Mouse (Mus musculus) Muller cell, postnatal 12 days (primary cell): Measurements from ENCODE around the gene Tmem8.
"Not testable (repeated sequence)": the region's sequence is repeated elsewhere in the genome, so short reads cannot be mapped to it uniquely, and the experiment has no call there.

Experiments used
- DNase-seq: peaks from one replicate; pipeline ENCODE4 v3.0.0-alpha.2; 2015; ENCODE audit errors: inconsistent ontology term

Gene Tmem8

GRCm38 (mm10) chr17:26113181-26113948 is at the start of gene Tmem8:
TSS of gene Tmem8 (plus strand) at chr17:26113299.
- DNase-seq, result peak; percentile 81

GRCm38 (mm10) chr17:26064916-26065315 is 48.2 kb upstream of the Tmem8 start:
- DNase-seq, result no peak

- no peak for DNase-seq
These were observed 46.5 kb upstream of the Tmem8 start for GRCm38 (mm10) chr17:26066488-26067020.

GRCm38 (mm10) chr17:26068024-26068830 is 44.9 kb upstream of the Tmem8 start:
- DNase-seq, result peak; percentile 44

GRCm38 (mm10) chr17:26068831-26069739 is 44.0 kb upstream of the Tmem8 start, which contains the start of gene Rab11fip3:
TSS of gene Rab11fip3 (minus strand) at chr17:26069555.
- peak; percentile 93 for DNase-seq

GRCm38 (mm10) chr17:26070136-26070535 is 43.0 kb upstream of the Tmem8 start:
- peak; percentile 26 for DNase-seq

GRCm38 (mm10) chr17:26075246-26075645 is 37.9 kb upstream of the Tmem8 start:
- DNase-seq, result no peak

GRCm38 (mm10) chr17:26078851-26079250 is 34.2 kb upstream of the Tmem8 start:
- DNase-seq, result no peak

- DNase-seq, result no peak
These were observed 32.2 kb upstream of the Tmem8 start for GRCm38 (mm10) chr17:26080867-26081266.

- no peak for DNase-seq
These were observed 26.0 kb upstream of the Tmem8 start for GRCm38 (mm10) chr17:26087059-26087564.

- peak; percentile 98 for DNase-seq
These were observed 23.0 kb upstream of the Tmem8 start, which contains the start of gene Decr2 for GRCm38 (mm10) chr17:26089905-26090632. TSS of gene Decr2 (minus strand) at chr17:26090337.

- no peak for DNase-seq
These were observed 18.5 kb upstream of the Tmem8 start for GRCm38 (mm10) chr17:26094531-26095110.

- DNase-seq, result peak; percentile 67
These were observed 17.9 kb upstream of the Tmem8 start, which contains the start of gene Nme4 for GRCm38 (mm10) chr17:26095121-26095740. TSS of gene Nme4 (minus strand) at chr17:26095602.

- DNase-seq, result no peak
These were observed 14.6 kb upstream of the Tmem8 start for GRCm38 (mm10) chr17:26098461-26098860.

GRCm38 (mm10) chr17:26099316-26099715 is 13.8 kb upstream of the Tmem8 start:
- not testable (repeated sequence) for DNase-seq

- peak; percentile 61 for DNase-seq
These were observed 12.9 kb upstream of the Tmem8 start for GRCm38 (mm10) chr17:26100166-26100565.

- DNase-seq, result peak; percentile 69
These were observed 11.6 kb upstream of the Tmem8 start for GRCm38 (mm10) chr17:26101478-26101877.

GRCm38 (mm10) chr17:26105619-26106018 is 7.5 kb upstream of the Tmem8 start:
- no peak for DNase-seq

GRCm38 (mm10) chr17:26110156-26110555 is 2.9 kb upstream of the Tmem8 start:
- no peak for DNase-seq
